Mouse (Mus musculus) heart, adult 2 months (tissue): ENCODE data around the gene Ttll10. TPM values are rescaled to one million over a fixed set of nuclear protein-coding genes. Genes with fewer than 3 reads are reported as not detected.

Experiments
- DNase-seq, 2 experiments: peaks; one replicate each; pipeline ENCODE4 v3.0.0; 2021
- H3K27ac ChIP-seq: fragments of 200-600 bp; 2 replicates; pipeline ENCODE4 v1.8.1; 2022
- H3K27me3 ChIP-seq: fragments of 200-500 bp; 2 replicates; pipeline ENCODE4 v1.6.1; 2012; ENCODE audit warnings: mild to moderate bottlenecking, low read length, inconsistent platforms, mixed read lengths; ENCODE audit not compliant: control insufficient read depth, insufficient read depth
- H3K36me3 ChIP-seq: fragments of 200-500 bp; 2 replicates; pipeline ENCODE4 v1.6.1; 2012; ENCODE audit warnings: low read length, inconsistent platforms; ENCODE audit not compliant: control insufficient read depth, insufficient read depth
- H3K4me1 ChIP-seq: fragments of 200-500 bp; 2 replicates; pipeline ENCODE4 v1.6.1; 2011; ENCODE audit warnings: low read length; ENCODE audit not compliant: control insufficient read depth, insufficient read depth
- H3K4me3 ChIP-seq: fragments of 200-600 bp; 2 replicates; pipeline ENCODE4 v1.8.1; 2022
- H3K79me2 ChIP-seq: fragments of 200-500 bp; replicated peaks from 2 replicates; pipeline ENCODE4 v1.6.1; 2012; ENCODE audit warnings: mild to moderate bottlenecking, inconsistent platforms, low read length, moderate library complexity, mixed read lengths; ENCODE audit not compliant: control insufficient read depth, insufficient read depth
- H3K9ac ChIP-seq: fragments of 200-500 bp; 2 replicates; pipeline ENCODE4 v1.6.1; 2012; ENCODE audit warnings: low read depth, mild to moderate bottlenecking, control low read depth, inconsistent platforms, low read length, mixed read lengths
- CTCF ChIP-seq: fragments of 200-600 bp; IDR thresholded peaks from 2 replicates; pipeline ENCODE4 v1.8.1; 2022; ENCODE audit warnings: antibody characterized with exemption, mild to moderate bottlenecking, moderate library complexity
- EP300 ChIP-seq: fragments of 200-500 bp; IDR thresholded peaks from 2 replicates; pipeline ENCODE4 v1.6.1; 2011; ENCODE audit warnings: low read depth, low read length, control low read depth; ENCODE audit not compliant: insufficient read depth
- POLR2A ChIP-seq: fragments of 200-500 bp; IDR thresholded peaks from 2 replicates; pipeline ENCODE4 v1.6.1; 2011; ENCODE audit warnings: mild to moderate bottlenecking, low read depth, low read length, control low read depth; ENCODE audit not compliant: insufficient read depth
- WGBS: fragments of 180-500 bp; shearing (Covaris S2); methylation state at CpG from one replicate; pipeline ENCODE4 v1.1.7; 2018; 5-methylcytosine and 5-hydroxymethylcytosine counted together
- intact Hi-C: fragments of 180-260 bp; cut with DNase I; formaldehyde crosslinking; loops from one replicate; pipeline ENCODE4 v1.15.1; 2025
- long read RNA-seq: library from polyadenylated mRNA; stranded (forward); transcript quantifications from one replicate; pipeline ENCODE4 v2.0.0, GENCODE M21; 2021
- polyA plus RNA-seq: library from polyadenylated mRNA; depleted of rRNA; stranded (reverse); fragments of >200 nt; gene quantifications from 2 replicates; pipeline ENCODE4 v1.2.3, GENCODE M21; 2012; rRNA removed
- total RNA-seq, 2 experiments: library from RNA; stranded (reverse); gene quantifications; 2 replicates each; pipeline ENCODE4 v1.2.3; 2021

Gene Ttll10
- total RNA-seq (not detected), polyA plus RNA-seq (0.32 and 1.1 TPM in 2 replicates)
- long read RNA-seq = 0 reads

DNA sequence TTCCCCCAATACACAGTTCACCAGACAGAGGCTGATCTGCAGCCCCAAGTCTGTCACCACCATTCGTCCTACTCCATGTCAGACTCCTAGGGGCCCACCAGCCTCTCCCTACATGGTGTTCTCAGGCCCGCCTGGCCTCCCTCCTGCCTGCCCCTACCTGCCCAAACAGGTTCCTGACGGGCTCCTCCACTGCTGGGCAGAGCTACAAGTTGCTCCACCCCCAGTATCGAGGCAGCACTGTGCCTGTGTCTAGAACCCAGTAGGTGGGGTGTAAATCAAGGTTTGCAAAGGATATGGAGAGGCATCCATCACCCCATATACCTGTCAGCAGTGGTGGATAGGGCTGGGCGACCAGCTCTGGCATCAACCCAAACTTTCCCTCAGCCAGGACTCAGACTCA, at the start of gene Ttll10:
Gene Ttll10 (minus strand): TSS at position 154 of the 400 bp plus-strand sequence.
- Histone ChIP-seq H3K4me1 (no peaks in the 10 kb centered on the region), H3K9ac (no peak within 1 kb of the TSS), H3K4me3 (no peak within 1 kb of the TSS), H3K27me3 (no peaks in the 10 kb centered on the region), H3K79me2 (no peaks in the 10 kb centered on the region), H3K27ac (no peak within 1 kb of the TSS), H3K36me3 (no peaks in the 10 kb centered on the region)
- DNase-seq = no peak
- intact Hi-C loops = no loop called here
- WGBS = 52% methylated on average over 5 of the region's 5 CpGs
- TF ChIP-seq POLR2A (no peak), EP300 (no peak), CTCF (no peak)

DNA sequence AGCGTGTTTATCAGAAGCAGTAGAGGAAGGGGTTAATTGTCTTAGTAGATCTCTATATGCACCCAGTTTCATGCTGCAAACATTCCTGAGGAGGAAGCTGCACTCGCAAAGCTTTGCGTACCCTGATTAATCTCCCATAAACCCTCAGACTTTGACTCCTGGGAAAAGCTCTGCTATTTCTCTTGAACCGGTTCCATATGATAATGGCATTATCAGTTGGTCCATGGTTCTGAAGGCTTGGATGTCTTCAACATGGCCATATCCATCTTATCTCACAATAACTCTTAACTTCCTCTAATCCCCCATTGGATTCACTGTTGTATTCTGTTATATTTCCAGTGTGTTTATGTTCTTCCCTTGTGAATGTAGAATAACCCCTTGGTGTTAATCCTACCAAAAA, 44.1 kb upstream of the Ttll10 start:
- H3K4me3 ChIP-seq = no peak overlapping the region
- 49% methylated on average over 4 of the region's 4 CpGs for WGBS
- H3K79me2 ChIP-seq = no peaks in the 10 kb centered on the region

GRCm38 (mm10) chr4:156101481-156101903, 42.3 kb upstream of the Ttll10 start:
- Histone ChIP-seq H3K27ac (no peak overlapping the region), H3K4me3 (no peak overlapping the region), H3K36me3 (no peaks in the 10 kb centered on the region), H3K79me2 (no peaks in the 10 kb centered on the region), H3K9ac (no peak overlapping the region), H3K4me1 (no peaks in the 10 kb centered on the region), H3K27me3 (no peaks in the 10 kb centered on the region)
- intact Hi-C loops = loop anchor here (5.0 to 10.0 kb wide), 2 partner anchors 77 to 144 kb away; partner anchors contain the start of gene Tnfrsf18
- TF ChIP-seq CTCF (peak; percentile 58), EP300 (no peak)
- no peak for DNase-seq
- 46% methylated on average over 3 of the region's 3 CpGs for WGBS

More for the DNA sequence above, 44.1 kb upstream of the Ttll10 start:
- intact Hi-C loops = loop anchor here (5.0 to 10.0 kb wide), 2 partner anchors 79 to 146 kb away; partner anchors contain the start of gene Tnfrsf18
- Histone ChIP-seq H3K9ac (no peak overlapping the region), H3K4me1 (no peaks in the 10 kb centered on the region), H3K27ac (no peak overlapping the region), H3K27me3 (no peaks in the 10 kb centered on the region), H3K36me3 (no peaks in the 10 kb centered on the region)
- TF ChIP-seq EP300 (no peak), CTCF (no peak), POLR2A (no peak)
- no peak for DNase-seq

DNA sequence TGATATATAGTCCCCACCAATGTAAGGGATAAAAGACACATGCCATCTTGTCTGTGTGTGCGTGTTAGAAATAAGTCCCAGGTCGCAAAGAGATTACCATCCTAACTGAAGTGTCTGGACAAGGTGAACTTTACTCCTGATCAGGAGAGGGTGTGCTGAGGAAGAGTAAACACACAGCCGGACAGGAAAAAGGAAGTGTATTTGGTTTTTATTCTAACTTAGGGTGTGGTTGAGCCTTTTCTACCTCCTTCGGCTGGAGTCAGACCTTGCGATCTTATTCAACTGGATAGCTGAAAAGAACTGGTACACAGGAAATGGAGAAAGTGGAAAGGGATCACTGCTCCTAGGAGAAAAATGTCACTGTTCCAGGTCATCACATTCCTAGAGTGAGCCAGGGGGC, 41.3 kb upstream of the Ttll10 start:
- H3K79me2 ChIP-seq = no peaks in the 10 kb centered on the region
- H3K27ac ChIP-seq = no peak overlapping the region
- TF ChIP-seq POLR2A (no peak), CTCF (no peak), EP300 (no peak)
- no peaks in the 10 kb centered on the region for H3K4me1 ChIP-seq
- H3K36me3 ChIP-seq = no peaks in the 10 kb centered on the region
- H3K9ac ChIP-seq = no peak overlapping the region
- no peak overlapping the region for H3K4me3 ChIP-seq
- intact Hi-C loops = loop anchor here (5.0 to 10.0 kb wide), 2 partner anchors 76 to 143 kb away; partner anchors contain the start of gene Tnfrsf18
- no peaks in the 10 kb centered on the region for H3K27me3 ChIP-seq
- DNase-seq = no peak
- WGBS = 75% methylated on average over 5 of the region's 5 CpGs

- H3K27ac ChIP-seq = no peak overlapping the region
- intact Hi-C loops = no loop called here
- no peaks in the 10 kb centered on the region for H3K79me2 ChIP-seq
- H3K4me3 ChIP-seq = no peak overlapping the region
- H3K9ac ChIP-seq = no peak overlapping the region
- H3K36me3 ChIP-seq = no peaks in the 10 kb centered on the region
- no peak for DNase-seq
- no peaks in the 10 kb centered on the region for H3K27me3 ChIP-seq
- H3K4me1 ChIP-seq = no peaks in the 10 kb centered on the region
- WGBS = 74% methylated on average over 6 of the region's 6 CpGs
- no peak for TF ChIP-seq EP300
- TF ChIP-seq CTCF = no peak
- TF ChIP-seq POLR2A = no peak
Measured at GRCm38 (mm10) chr4:156099427-156099826, 40.2 kb upstream of the Ttll10 start.

GRCm38 (mm10) chr4:156097770-156098366, 38.7 kb upstream of the Ttll10 start:
- Histone ChIP-seq H3K27ac (no peak overlapping the region), H3K9ac (no peak overlapping the region), H3K27me3 (no peaks in the 10 kb centered on the region), H3K4me3 (no peak overlapping the region), H3K79me2 (no peaks in the 10 kb centered on the region), H3K36me3 (no peaks in the 10 kb centered on the region), H3K4me1 (no peaks in the 10 kb centered on the region)
- intact Hi-C loops = no loop called here
- TF ChIP-seq EP300 (no peak), POLR2A (no peak), CTCF (no peak)
- DNase-seq = no peak
- WGBS = 68% methylated on average over 9 of the region's 9 CpGs
